8 mouse cellular contexts compared by ENCODE assay signal in the genomic region with DNA sequence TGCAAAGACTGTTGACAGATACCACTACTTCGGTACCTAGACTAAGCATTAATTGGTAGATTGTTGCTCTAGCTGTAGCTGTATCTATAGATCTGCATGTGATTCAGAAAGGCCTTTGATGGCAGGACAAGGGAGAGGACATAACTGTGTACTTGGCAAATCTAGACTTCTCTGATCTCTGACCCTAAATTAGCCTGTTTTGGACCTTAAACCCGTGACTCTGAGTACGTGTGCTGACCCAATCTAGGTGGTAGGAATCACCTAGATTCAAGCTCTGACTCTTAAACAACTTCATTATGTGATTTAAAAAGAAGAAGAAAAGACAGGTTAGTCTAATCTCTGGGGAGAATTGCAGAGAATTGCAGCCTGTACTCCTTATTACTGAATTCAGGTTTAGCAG. TPM values are rescaled to one million over a fixed set of nuclear protein-coding genes. Genes with fewer than 3 reads are reported as not detected.
A peak's percentile ranks its signal among the peaks of the same experiment; 100 is the strongest.
DNase-seq lines count a peak whose midpoint lies in the region; ATAC-seq and TF ChIP-seq lines count a peak whose summit lies in the region.

A gene (plus strand): TSS at position 221 of the 400 bp plus-strand sequence.

- peaks cover 39% of the 10 kb centered on the region for H3K4me1 ChIP-seq in kidney, embryonic 15.5 days
- no peaks in the 10 kb centered on the region for H3K4me1 ChIP-seq in midbrain, postnatal 0 days (ENCODE audit: insufficient read depth, low read length)

- 75% methylated on average over 3 of the region's 3 CpGs for WGBS in kidney, embryonic 15.5 days
- WGBS in midbrain, postnatal 0 days = 97% methylated on average over 3 of the region's 3 CpGs

- H3K9ac ChIP-seq in kidney, embryonic 15.5 days = no peak within 1 kb of the TSS
- H3K9ac ChIP-seq in midbrain, postnatal 0 days (replicated peaks; ENCODE audit: low read length, poor library complexity, severe bottlenecking) = no peak within 1 kb of the TSS

- peak within 1 kb of the TSS; percentile 61 for H3K27ac ChIP-seq in kidney, embryonic 15.5 days
- no peak within 1 kb of the TSS for H3K27ac ChIP-seq in midbrain, postnatal 0 days (ENCODE audit: low read depth, low read length)

- no peak for DNase-seq in kidney, postnatal 14 days
- DNase-seq in adrenal gland, postnatal 10 days = no peak
- DNase-seq in left cerebral cortex, adult 8-10 months (ENCODE audit: low spot score in 2 of 2) = no peak
- DNase-seq in midbrain, postnatal 0 days (ENCODE audit: low spot score) = no peak
- DNase-seq in embryo, embryonic 10 days (ENCODE audit: low spot score) = no peak
- DNase-seq in Muller cell, postnatal 12 days (ENCODE audit: inconsistent ontology term) = no peak

- no peak within 1 kb of the TSS for H3K4me2 ChIP-seq in kidney, embryonic 15.5 days
- no peak within 1 kb of the TSS for H3K4me2 ChIP-seq in midbrain, postnatal 0 days (ENCODE audit: low read depth, low read length, poor library complexity, severe bottlenecking)

- peaks cover 16% of the 10 kb centered on the region for H3K36me3 ChIP-seq in kidney, embryonic 15.5 days
- peaks cover 19% of the 10 kb centered on the region; the same call in 1 of the 2 replicates for H3K36me3 ChIP-seq in midbrain, postnatal 0 days (ENCODE audit: insufficient read depth, low read length)

- no peak for TF ChIP-seq CTCF in midbrain, postnatal 0 days (IDR thresholded peaks at IDR 0.05)

- H3K9me3 ChIP-seq in kidney, embryonic 15.5 days (replicated peaks) = no peaks in the 10 kb centered on the region
- no peaks in the 10 kb centered on the region for H3K9me3 ChIP-seq in midbrain, postnatal 0 days (ENCODE audit: low read length)

- H3K27me3 ChIP-seq in kidney, embryonic 15.5 days = no peaks in the 10 kb centered on the region
- no peaks in the 10 kb centered on the region for H3K27me3 ChIP-seq in midbrain, postnatal 0 days (ENCODE audit: insufficient read depth, low read length)

- ATAC-seq in kidney, embryonic 15.5 days (replicated peaks; ENCODE audit: low FRiP score) = no peak
- no peak for ATAC-seq in granulocyte monocyte progenitor cell, adult 5-6 weeks (replicated peaks; ENCODE audit: poor library complexity, severe bottlenecking)
- no peak for ATAC-seq in midbrain, postnatal 0 days (ENCODE audit: low FRiP score)

- H3K4me3 ChIP-seq in kidney, embryonic 15.5 days (replicated peaks) = no peak within 1 kb of the TSS
- H3K4me3 ChIP-seq in midbrain, postnatal 0 days (ENCODE audit: low read depth, low read length) = no peak within 1 kb of the TSS

RNA-seq across cellular contexts. Expression of the gene that starts here (rescaled TPM):
- polyA plus RNA-seq in kidney, embryonic 15.5 days (2015; fragmentation: Nextera tagmentation; extraction: Ambion mirVana) = 74.8 and 75.6 TPM in 2 replicates
- 10 to 100 TPM; 35.1 to 36.5 TPM for total RNA-seq in adrenal gland, postnatal 10 days (2021)
- total RNA-seq in granulocyte monocyte progenitor cell, adult 5-6 weeks (2014; fragmentation: Nextera tagmentation) = 32.3 and 37.3 TPM in 2 replicates
- 42.6 and 42.8 TPM in 2 replicates for total RNA-seq in granulocyte monocyte progenitor cell, adult 5-6 weeks (2017)
- 10 to 100 TPM; 13.5 to 19.2 (median 16.8) TPM for total RNA-seq in left cerebral cortex, adult 8-10 months (2022)
- total RNA-seq in midbrain, postnatal 0 days (2014; rRNA removed) = 14.8 and 17.0 TPM in 2 replicates
- 27.9 and 30.2 TPM in 2 replicates for polyA plus RNA-seq in midbrain, postnatal 0 days (2015; fragmentation: Nextera tagmentation; extraction: Ambion mirVana)
